Mouse (Mus musculus): ENCODE data around the gene Abca13.
"Not testable (repeated sequence)": the region's sequence is repeated elsewhere in the genome, so short reads cannot be mapped to it uniquely, and the experiment has no call there.

Gene Abca13

GRCm38 (mm10) chr11:9285204-9285603, 93.5 kb downstream of the Abca13 start:
- no peak for DNase-seq (ENCODE audit: extremely low read depth, insufficient read length, low spot score)

GRCm38 (mm10) chr11:9285759-9286158, 94.0 kb downstream of the Abca13 start:
- DNase-seq (ENCODE audit: extremely low read depth, insufficient read length, low spot score), result no peak

- no peak for DNase-seq (ENCODE audit: extremely low read depth, insufficient read length, low spot score)
Measured at GRCm38 (mm10) chr11:9291168-9291567, 99.4 kb downstream of the Abca13 start.

GRCm38 (mm10) chr11:9299615-9300014, 107.9 kb downstream of the Abca13 start:
- no peak for DNase-seq (ENCODE audit: extremely low read depth, insufficient read length, low spot score)

- DNase-seq (ENCODE audit: extremely low read depth, insufficient read length, low spot score), result no peak
Measured at GRCm38 (mm10) chr11:9305450-9305849, 113.7 kb downstream of the Abca13 start.

GRCm38 (mm10) chr11:9316545-9316944, 124.8 kb downstream of the Abca13 start:
- DNase-seq (ENCODE audit: extremely low read depth, insufficient read length, low spot score), result no peak

- peak; percentile 3 for DNase-seq (ENCODE audit: extremely low read depth, insufficient read length, low spot score)
Measured at GRCm38 (mm10) chr11:9317076-9317929, 125.6 kb downstream of the Abca13 start.

- DNase-seq (ENCODE audit: extremely low read depth, insufficient read length, low spot score), result no peak
Measured at GRCm38 (mm10) chr11:9338151-9338550, 146.4 kb downstream of the Abca13 start.

- DNase-seq (ENCODE audit: extremely low read depth, insufficient read length, low spot score), result no peak
Measured at GRCm38 (mm10) chr11:9347724-9348123, 156.0 kb downstream of the Abca13 start.

GRCm38 (mm10) chr11:9373160-9373559, 181.4 kb downstream of the Abca13 start:
- no peak for DNase-seq (ENCODE audit: extremely low read depth, insufficient read length, low spot score)

GRCm38 (mm10) chr11:9374426-9374825, 182.7 kb downstream of the Abca13 start:
- DNase-seq (ENCODE audit: extremely low read depth, insufficient read length, low spot score), result not testable (repeated sequence)

- DNase-seq (ENCODE audit: extremely low read depth, insufficient read length, low spot score), result no peak
Measured at GRCm38 (mm10) chr11:9388520-9388919, 196.8 kb downstream of the Abca13 start.

GRCm38 (mm10) chr11:9416946-9417345, 225.2 kb downstream of the Abca13 start:
- DNase-seq (ENCODE audit: extremely low read depth, insufficient read length, low spot score), result no peak

GRCm38 (mm10) chr11:9420205-9420604, 228.5 kb downstream of the Abca13 start:
- DNase-seq (ENCODE audit: extremely low read depth, insufficient read length, low spot score), result no peak

- no peak for DNase-seq (ENCODE audit: extremely low read depth, insufficient read length, low spot score)
Measured at GRCm38 (mm10) chr11:9427411-9427810, 235.7 kb downstream of the Abca13 start.

GRCm38 (mm10) chr11:9432807-9433206, 241.1 kb downstream of the Abca13 start:
- DNase-seq (ENCODE audit: extremely low read depth, insufficient read length, low spot score), result no peak

GRCm38 (mm10) chr11:9436617-9437016, 244.9 kb downstream of the Abca13 start:
- no peak for DNase-seq (ENCODE audit: extremely low read depth, insufficient read length, low spot score)

- DNase-seq (ENCODE audit: extremely low read depth, insufficient read length, low spot score), result no peak
Measured at GRCm38 (mm10) chr11:9439781-9440180, 248.0 kb downstream of the Abca13 start.

GRCm38 (mm10) chr11:9441192-9441591, 249.4 kb downstream of the Abca13 start:
- DNase-seq (ENCODE audit: extremely low read depth, insufficient read length, low spot score), result no peak

- no peak for DNase-seq (ENCODE audit: extremely low read depth, insufficient read length, low spot score)
Measured at GRCm38 (mm10) chr11:9472400-9472799, 280.7 kb downstream of the Abca13 start.

GRCm38 (mm10) chr11:9481511-9481910, 289.8 kb downstream of the Abca13 start:
- DNase-seq (ENCODE audit: extremely low read depth, insufficient read length, low spot score), result peak; percentile 11

- no peak for DNase-seq (ENCODE audit: extremely low read depth, insufficient read length, low spot score)
Measured at GRCm38 (mm10) chr11:9500326-9501142, 308.8 kb downstream of the Abca13 start.
